Comparison of ENCODE assay signal across 8 mouse cellular contexts in the genomic region with DNA sequence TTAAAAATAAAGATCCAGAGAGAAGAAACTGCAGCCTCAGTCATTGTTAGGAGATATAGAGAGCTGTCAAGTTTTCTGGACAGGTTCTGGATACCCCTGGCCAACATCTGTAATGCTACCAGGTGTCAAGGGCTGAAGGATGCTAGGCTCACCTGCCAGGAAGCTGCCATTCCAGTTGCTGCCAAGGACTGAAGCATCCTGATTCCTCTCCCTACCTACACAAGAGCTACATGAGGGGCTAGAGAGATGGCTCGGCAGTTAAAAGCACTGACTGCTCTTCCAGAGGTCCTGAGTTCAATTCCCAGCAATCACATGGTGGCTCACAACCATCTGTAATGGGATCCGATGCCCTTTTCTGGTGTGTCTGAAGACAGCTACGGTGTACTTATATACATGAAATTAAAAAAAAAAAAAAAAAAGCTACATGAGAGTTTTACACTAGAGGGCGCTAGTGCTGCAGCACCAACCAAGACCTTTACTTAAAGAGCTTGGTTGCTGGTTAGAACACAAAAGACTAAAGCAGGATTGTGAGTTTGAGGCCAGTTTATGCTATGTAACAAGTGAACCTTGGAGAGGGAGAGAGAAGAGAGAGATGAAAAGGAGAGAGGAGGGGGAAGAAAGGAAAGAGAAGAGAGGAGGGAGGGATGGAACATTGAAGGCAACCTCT. TPM values are rescaled to one million over a fixed set of nuclear protein-coding genes. Genes with fewer than 3 reads are reported as not detected.
DNase-seq lines count a peak whose midpoint lies in the region.
"Had no signal": no experiment of that assay in that cellular context is flagged by ENCODE, and none has a peak within 500 bp of the region (broad histone marks: within the 10 kb centered on the region; RNA-seq: fewer than 3 reads in every experiment).

No protein-coding gene starts in this region.

- DNase-seq in kidney, postnatal 36 days: peak; percentile 35 to 51
- DNase-seq in kidney, adult 8-10 months: no peak
- peak; percentile 88 for DNase-seq in MN1 (ENCODE audit: low spot score)
- DNase-seq in embryo, embryonic 9.5 days (ENCODE audit: extremely low spot score): peak; percentile 30
- DNase-seq in naive thymus-derived CD4-positive, alpha-beta T cell, adult 2 months (ENCODE audit: low read depth): peak; percentile 90
- no peak for DNase-seq in adrenal gland, adult 8-10 months
- DNase-seq in urinary bladder, adult 2 months (ENCODE audit: low spot score): no peak

RNA-seq across cellular contexts. Expression of gene Prrc2a, which starts 4.0 kb away (rescaled TPM):
- total RNA-seq in adrenal gland, adult 8-10 months (2022): 100 to 1,000 TPM; 241 to 340 (median 274) TPM
- 170 and 213 TPM in 2 replicates for polyA plus RNA-seq in urinary bladder, adult 2 months (2012; rRNA removed)

RNA-seq across cellular contexts. Expression of gene Aif1, which starts 7.2 kb away (rescaled TPM):
- 10 to 100 TPM in 2 of 4 experiments, 1 to 10 TPM in 2; 5.5 to 14.5 (median 10.5) TPM for total RNA-seq in adrenal gland, adult 8-10 months (2022)
- polyA plus RNA-seq in urinary bladder, adult 2 months (2012; rRNA removed): 11.2 and 13.3 TPM in 2 replicates

RNA-seq across cellular contexts. Expression of gene Lst1, which starts 19.6 kb away (rescaled TPM):
- total RNA-seq in adrenal gland, adult 8-10 months (2022): 10 to 100 TPM in 1 of 4 experiments, 1 to 10 TPM in 3; 4.7 to 11.3 (median 8.2) TPM
- polyA plus RNA-seq in urinary bladder, adult 2 months (2012; rRNA removed): 20.4 and 23.0 TPM in 2 replicates

RNA-seq across cellular contexts. Expression of gene Ltb, which starts 25.6 kb away (rescaled TPM):
- total RNA-seq in adrenal gland, adult 8-10 months (2022): 10 to 100 TPM in 1 of 4 experiments, 1 to 10 TPM in 3; 1.3 to 10.3 (median 4.5) TPM
- 2.6 and 3.5 TPM in 2 replicates for polyA plus RNA-seq in urinary bladder, adult 2 months (2012; rRNA removed)

RNA-seq across cellular contexts. Expression of gene Tnf, which starts 33.1 kb away (rescaled TPM):
- 1 to 10 TPM in 2 of 4 experiments, under 1 TPM in 2; 0.56 to 2.2 (median 0.89) TPM for total RNA-seq in adrenal gland, adult 8-10 months (2022)
- 0.55 and 0.83 TPM in 2 replicates for polyA plus RNA-seq in urinary bladder, adult 2 months (2012; rRNA removed)
- polyA plus RNA-seq: limb, embryonic 11.5 days had no signal

Comparison
In these comparisons a context has a peak if more than half of its experiments do, and no peak if none do; other contexts are left out.
1. DNase-seq: peak in kidney, postnatal 36 days (2 of 2), MN1 (single experiment), embryo, embryonic 9.5 days (single experiment) and naive thymus-derived CD4-positive, alpha-beta T cell, adult 2 months (single experiment); none in kidney, adult 8-10 months (0 of 2), adrenal gland, adult 8-10 months (single experiment) and urinary bladder, adult 2 months (single experiment).